Mouse (Mus musculus) naive thymus-derived CD4-positive, alpha-beta T cell, adult 2 months (primary cell): ENCODE results near the gene Tlx3.

Experiments used
- DNase-seq: peaks from one replicate; pipeline ENCODE4 v3.0.0-alpha.2; 2011; ENCODE audit warnings: low read depth

Gene Tlx3

GRCm38 (mm10) chr11:33197133-33197514, 6.3 kb downstream of the Tlx3 start:
- no peak for DNase-seq

- no peak for DNase-seq
These were observed 6.8 kb downstream of the Tlx3 start for GRCm38 (mm10) chr11:33196447-33197132.

- no peak for DNase-seq
These were observed 7.6 kb downstream of the Tlx3 start for GRCm38 (mm10) chr11:33195531-33196446.

GRCm38 (mm10) chr11:33195061-33195460, 8.3 kb downstream of the Tlx3 start:
- DNase-seq = no peak

- no peak for DNase-seq
These were observed 9.7 kb downstream of the Tlx3 start for GRCm38 (mm10) chr11:33193695-33194094.

- DNase-seq = no peak
These were observed 21.6 kb downstream of the Tlx3 start for GRCm38 (mm10) chr11:33181804-33182203.

- no peak for DNase-seq
These were observed 22.7 kb downstream of the Tlx3 start for GRCm38 (mm10) chr11:33180701-33181116.

- DNase-seq = no peak
These were observed 23.6 kb downstream of the Tlx3 start for GRCm38 (mm10) chr11:33179802-33180201.

GRCm38 (mm10) chr11:33176525-33177245, 26.7 kb downstream of the Tlx3 start:
- DNase-seq = no peak

GRCm38 (mm10) chr11:33175768-33176167, 27.6 kb downstream of the Tlx3 start:
- no peak for DNase-seq

GRCm38 (mm10) chr11:33170489-33170888, 32.9 kb downstream of the Tlx3 start:
- DNase-seq = peak; percentile 75

- DNase-seq = peak; percentile 100
These were observed 40.3 kb downstream of the Tlx3 start, which contains the start of gene Npm1 for GRCm38 (mm10) chr11:33162998-33163506. TSS of gene Npm1 (minus strand) at chr11:33163206.

- peak; percentile 82 for DNase-seq
These were observed 41.0 kb downstream of the Tlx3 start for GRCm38 (mm10) chr11:33162211-33162997.

- DNase-seq = no peak
These were observed 43.6 kb downstream of the Tlx3 start for GRCm38 (mm10) chr11:33159741-33160140.

- no peak for DNase-seq
These were observed 45.8 kb downstream of the Tlx3 start for GRCm38 (mm10) chr11:33157453-33158196.

GRCm38 (mm10) chr11:33156436-33157015, 46.9 kb downstream of the Tlx3 start:
- no peak for DNase-seq

GRCm38 (mm10) chr11:33154459-33154858, 48.9 kb downstream of the Tlx3 start:
- DNase-seq = no peak

- DNase-seq = no peak
These were observed 50.4 kb downstream of the Tlx3 start for GRCm38 (mm10) chr11:33152997-33153396.

- DNase-seq = no peak
These were observed 51.6 kb downstream of the Tlx3 start for GRCm38 (mm10) chr11:33151780-33152145.

- no peak for DNase-seq
These were observed 52.1 kb downstream of the Tlx3 start for GRCm38 (mm10) chr11:33151128-33151779.
